Mouse (Mus musculus) cerebellum, adult 2 months (tissue): ENCODE results near the gene Cib2.

Experiments
- CTCF ChIP-seq: fragments of 200-500 bp; IDR thresholded peaks from 2 replicates; pipeline ENCODE4 v1.5.1; 2011; ENCODE audit warnings: low read depth, mild to moderate bottlenecking, control low read depth, low read length, moderate library complexity, borderline replicate concordance; ENCODE audit not compliant: insufficient read depth
- POLR2A ChIP-seq: fragments of 200-500 bp; IDR thresholded peaks from 2 replicates; pipeline ENCODE4 v1.6.1; 2011; ENCODE audit warnings: low read length, control low read depth, borderline replicate concordance; ENCODE audit not compliant: insufficient read depth

DNA sequence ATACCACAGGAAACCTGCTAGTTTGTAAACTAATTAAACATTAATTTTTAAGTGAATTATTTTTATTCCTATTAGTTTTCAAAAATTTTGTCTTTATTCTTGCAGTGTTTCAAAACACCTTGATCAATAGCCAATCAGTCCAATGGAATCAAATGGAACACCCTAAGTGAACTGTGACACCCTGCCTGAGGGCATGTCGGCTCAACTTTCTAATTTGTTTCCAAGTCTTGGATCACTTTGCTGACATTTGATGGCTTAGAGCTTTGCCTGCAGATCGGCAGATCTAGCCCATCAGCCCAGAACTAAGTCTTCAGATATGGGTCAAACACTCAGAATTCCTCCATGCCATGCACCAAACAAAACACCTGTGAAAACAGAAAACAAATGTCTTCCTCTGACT is 44.0 kb downstream of the Cib2 start:
- TF ChIP-seq CTCF, result no peak
- TF ChIP-seq POLR2A, result no peak
